Mouse (Mus musculus) adrenal gland, postnatal 14 days (tissue): ENCODE results near the gene Ssbp4. TPM values are rescaled to one million over a fixed set of nuclear protein-coding genes. Genes with fewer than 3 reads are reported as not detected.

Experiments used
- DNase-seq: peaks from one replicate; pipeline ENCODE4 v3.0.0; 2021; ENCODE audit warnings: mixed read lengths
- total RNA-seq: library from RNA; stranded (reverse); gene quantifications from 2 replicates; pipeline ENCODE4 v1.2.3, GENCODE M21; 2021

Ssbp4 gene
- total RNA-seq, 1 experiment from 2014 or later: 84.4 TPM

GRCm38 (mm10) chr8:70631436-70631835, 22.8 kb upstream of the Ssbp4 start:
- peak; percentile 67 for DNase-seq

- peak; percentile 90 for DNase-seq
These were observed 22.1 kb upstream of the Ssbp4 start for GRCm38 (mm10) chr8:70630532-70631381.

- peak; percentile 93 for DNase-seq
These were observed 21.2 kb upstream of the Ssbp4 start for GRCm38 (mm10) chr8:70629574-70630531.

- no peak for DNase-seq
These were observed 20.4 kb upstream of the Ssbp4 start for GRCm38 (mm10) chr8:70628986-70629490.

GRCm38 (mm10) chr8:70627041-70627440, 18.4 kb upstream of the Ssbp4 start:
- DNase-seq: peak; percentile 33

- DNase-seq: peak; percentile 78
These were observed 16.4 kb upstream of the Ssbp4 start for GRCm38 (mm10) chr8:70625104-70625503.

- DNase-seq: no peak
These were observed 13.5 kb upstream of the Ssbp4 start for GRCm38 (mm10) chr8:70622220-70622619.

- peak; percentile 78 for DNase-seq
These were observed 10.2 kb upstream of the Ssbp4 start for GRCm38 (mm10) chr8:70618888-70619334.

- DNase-seq: peak; percentile 3
These were observed 9.3 kb upstream of the Ssbp4 start for GRCm38 (mm10) chr8:70617985-70618384.

- DNase-seq: peak; percentile 13
These were observed 8.0 kb upstream of the Ssbp4 start for GRCm38 (mm10) chr8:70616645-70617044.

- DNase-seq: no peak
These were observed 7.2 kb upstream of the Ssbp4 start, which contains the start of gene Lrrc25 for GRCm38 (mm10) chr8:70615894-70616293. Lrrc25 (plus strand) TSS chr8:70616155.

GRCm38 (mm10) chr8:70615281-70615680, 6.6 kb upstream of the Ssbp4 start:
- DNase-seq: no peak

- no peak for DNase-seq
These were observed 5.8 kb upstream of the Ssbp4 start for GRCm38 (mm10) chr8:70614469-70614868.

- DNase-seq: no peak
These were observed 5.1 kb upstream of the Ssbp4 start for GRCm38 (mm10) chr8:70613763-70614162.

GRCm38 (mm10) chr8:70611849-70612248, 3.2 kb upstream of the Ssbp4 start:
- DNase-seq: peak; percentile 90

GRCm38 (mm10) chr8:70610796-70611771, 2.4 kb upstream of the Ssbp4 start:
- DNase-seq: peak; percentile 94

- peak; percentile 93 for DNase-seq
These were observed 1.4 kb upstream of the Ssbp4 start for GRCm38 (mm10) chr8:70609849-70610795.

- DNase-seq: peak; percentile 95
These were observed 736 bp upstream of the Ssbp4 start for GRCm38 (mm10) chr8:70609368-70609848.

GRCm38 (mm10) chr8:70607898-70608748, 549 bp downstream of the Ssbp4 start:
- peak; percentile 73 for DNase-seq
